Mouse (Mus musculus) heart, adult 2 months (tissue): ENCODE data around the gene Rufy4. TPM values are rescaled to one million over a fixed set of nuclear protein-coding genes. Genes with fewer than 3 reads are reported as not detected.

Experiments used
- DNase-seq, 2 experiments: peaks; one replicate each; pipeline ENCODE4 v3.0.0; 2021
- H3K27ac ChIP-seq: fragments of 200-600 bp; 2 replicates; pipeline ENCODE4 v1.8.1; 2022
- H3K27me3 ChIP-seq: fragments of 200-500 bp; 2 replicates; pipeline ENCODE4 v1.6.1; 2012; ENCODE audit warnings: mild to moderate bottlenecking, low read length, inconsistent platforms, mixed read lengths; ENCODE audit not compliant: control insufficient read depth, insufficient read depth
- H3K36me3 ChIP-seq: fragments of 200-500 bp; 2 replicates; pipeline ENCODE4 v1.6.1; 2012; ENCODE audit warnings: low read length, inconsistent platforms; ENCODE audit not compliant: control insufficient read depth, insufficient read depth
- H3K4me1 ChIP-seq: fragments of 200-500 bp; 2 replicates; pipeline ENCODE4 v1.6.1; 2011; ENCODE audit warnings: low read length; ENCODE audit not compliant: control insufficient read depth, insufficient read depth
- H3K4me3 ChIP-seq: fragments of 200-600 bp; 2 replicates; pipeline ENCODE4 v1.8.1; 2022
- H3K79me2 ChIP-seq: fragments of 200-500 bp; replicated peaks from 2 replicates; pipeline ENCODE4 v1.6.1; 2012; ENCODE audit warnings: mild to moderate bottlenecking, inconsistent platforms, low read length, moderate library complexity, mixed read lengths; ENCODE audit not compliant: control insufficient read depth, insufficient read depth
- H3K9ac ChIP-seq: fragments of 200-500 bp; 2 replicates; pipeline ENCODE4 v1.6.1; 2012; ENCODE audit warnings: low read depth, mild to moderate bottlenecking, control low read depth, inconsistent platforms, low read length, mixed read lengths
- CTCF ChIP-seq: fragments of 200-600 bp; IDR thresholded peaks from 2 replicates; pipeline ENCODE4 v1.8.1; 2022; ENCODE audit warnings: antibody characterized with exemption, mild to moderate bottlenecking, moderate library complexity
- EP300 ChIP-seq: fragments of 200-500 bp; IDR thresholded peaks from 2 replicates; pipeline ENCODE4 v1.6.1; 2011; ENCODE audit warnings: low read depth, low read length, control low read depth; ENCODE audit not compliant: insufficient read depth
- POLR2A ChIP-seq: fragments of 200-500 bp; IDR thresholded peaks from 2 replicates; pipeline ENCODE4 v1.6.1; 2011; ENCODE audit warnings: mild to moderate bottlenecking, low read depth, low read length, control low read depth; ENCODE audit not compliant: insufficient read depth
- WGBS: fragments of 180-500 bp; shearing (Covaris S2); methylation state at CpG from one replicate; pipeline ENCODE4 v1.1.7; 2018; 5-methylcytosine and 5-hydroxymethylcytosine counted together
- intact Hi-C: fragments of 180-260 bp; cut with DNase I; formaldehyde crosslinking; loops from one replicate; pipeline ENCODE4 v1.15.1; 2025
- polyA plus RNA-seq: library from polyadenylated mRNA; depleted of rRNA; stranded (reverse); fragments of >200 nt; gene quantifications from 2 replicates; pipeline ENCODE4 v1.2.3, GENCODE M21; 2012
- total RNA-seq, 2 experiments: library from RNA; stranded (reverse); gene quantifications; 2 replicates each; pipeline ENCODE4 v1.2.3; 2021

The Rufy4 gene
- total and polyA plus RNA-seq, 3 experiments: 0.59 to 1.2 (median 1.1) TPM

- TF ChIP-seq CTCF (peak; percentile 60), POLR2A (no peak)
- H3K27me3 ChIP-seq: no peaks in the 10 kb centered on the region; the same call in 1 of the 2 replicates
- peaks cover 13% of the 10 kb centered on the region for H3K4me1 ChIP-seq
- H3K27ac ChIP-seq: no peak overlapping the region
- intact Hi-C loops: no loop called here
- peak overlapping the region; percentile 50 for H3K4me3 ChIP-seq
- WGBS: 5% methylated on average over 58 of the region's 58 CpGs
- H3K79me2 ChIP-seq: no peaks in the 10 kb centered on the region
- DNase-seq: peak in 1 of 2 experiments; percentile 67
- H3K36me3 ChIP-seq: no peaks in the 10 kb centered on the region
- peak overlapping the region; percentile 31 for H3K9ac ChIP-seq
These were observed 27.0 kb upstream of the Rufy4 start for GRCm38 (mm10) chr1:74098004-74099000.

GRCm38 (mm10) chr1:74099001-74099435 lies 26.3 kb upstream of the Rufy4 start:
- H3K27me3 ChIP-seq: no peaks in the 10 kb centered on the region; the same call in 1 of the 2 replicates
- intact Hi-C loops: no loop called here
- H3K4me1 ChIP-seq: peaks cover 13% of the 10 kb centered on the region
- peak overlapping the region; percentile 31 for H3K9ac ChIP-seq
- no peak for DNase-seq
- no peaks in the 10 kb centered on the region for H3K79me2 ChIP-seq
- no peak overlapping the region for H3K27ac ChIP-seq
- 4% methylated on average over 14 of the region's 14 CpGs for WGBS
- TF ChIP-seq CTCF (no peak), EP300 (no peak), POLR2A (no peak)
- H3K36me3 ChIP-seq: no peaks in the 10 kb centered on the region
- peak overlapping the region; percentile 50; the same call in 1 of the 2 replicates for H3K4me3 ChIP-seq

- H3K27me3 ChIP-seq: no peaks in the 10 kb centered on the region
- no peaks in the 10 kb centered on the region for H3K36me3 ChIP-seq
- H3K4me3 ChIP-seq: no peak overlapping the region
- H3K9ac ChIP-seq: no peak overlapping the region
- no peak for DNase-seq
- WGBS: 41% methylated on average over 6 of the region's 6 CpGs
- no peaks in the 10 kb centered on the region for H3K79me2 ChIP-seq
- peaks cover 15% of the 10 kb centered on the region for H3K4me1 ChIP-seq
- H3K27ac ChIP-seq: peak overlapping the region; percentile 59
- intact Hi-C loops: loop anchor here (2.0 kb wide), 1 partner anchor 17 kb away; no protein-coding TSS in a partner anchor
- TF ChIP-seq POLR2A: no peak
- no peak for TF ChIP-seq CTCF
- TF ChIP-seq EP300: no peak
These were observed 21.5 kb upstream of the Rufy4 start for GRCm38 (mm10) chr1:74103654-74104353.

DNA sequence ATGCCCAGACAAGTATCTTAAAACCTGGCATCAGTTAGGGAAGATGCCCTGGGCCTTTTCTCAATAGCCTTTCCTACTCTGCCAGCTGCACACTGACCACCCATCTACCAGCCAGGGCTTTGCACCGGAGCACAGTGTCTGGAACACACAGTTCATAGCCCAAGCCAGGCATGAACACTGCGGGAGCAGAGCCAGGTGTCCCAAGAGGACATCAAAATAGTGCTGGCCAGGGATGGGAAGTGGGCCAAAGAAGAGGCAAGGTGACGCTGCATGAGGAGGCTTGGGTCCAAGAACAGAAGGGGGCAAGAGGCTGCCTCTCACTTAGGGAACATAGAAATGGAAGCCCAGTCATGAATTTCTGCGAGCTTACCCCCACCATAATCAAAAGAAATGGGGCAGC lies 19.7 kb upstream of the Rufy4 start:
- Histone ChIP-seq H3K79me2 (no peaks in the 10 kb centered on the region), H3K27ac (peak overlapping the region; percentile 59), H3K4me1 (peaks cover 13% of the 10 kb centered on the region), H3K36me3 (no peaks in the 10 kb centered on the region), H3K9ac (no peak overlapping the region), H3K27me3 (no peaks in the 10 kb centered on the region), H3K4me3 (no peak overlapping the region)
- 54% methylated on average over 4 of the region's 4 CpGs for WGBS
- intact Hi-C loops: loop anchor here (2.0 kb wide), 1 partner anchor 15 kb away; no protein-coding TSS in a partner anchor
- DNase-seq: peak; percentile 70 to 84
- TF ChIP-seq CTCF (no peak), POLR2A (0 out of 2 replicates have a peak, but pooled peaks have one; percentile 14), EP300 (peak; percentile 95)

- DNase-seq: no peak
- intact Hi-C loops: no loop called here
- H3K4me1 ChIP-seq: peaks cover 13% of the 10 kb centered on the region
- no peak for TF ChIP-seq CTCF
- TF ChIP-seq POLR2A: no peak
- TF ChIP-seq EP300: no peak
- peak overlapping the region; percentile 54 for H3K27ac ChIP-seq
- 75% methylated on average over 6 of the region's 6 CpGs for WGBS
- H3K4me3 ChIP-seq: no peak overlapping the region
- H3K36me3 ChIP-seq: no peaks in the 10 kb centered on the region
- H3K27me3 ChIP-seq: no peaks in the 10 kb centered on the region
- H3K9ac ChIP-seq: no peak overlapping the region; the same call in 1 of the 2 replicates
- H3K79me2 ChIP-seq: no peaks in the 10 kb centered on the region
These were observed 19.1 kb upstream of the Rufy4 start for GRCm38 (mm10) chr1:74106214-74106613.
